Mouse (Mus musculus): ENCODE measurements at regions not wholly inside any gene's neighbourhood (a gene's known extent, or its start where the extent isn't known, plus 50 kb on each side); places are given as distances from the start of the nearest gene placed in this dataset.

DNA sequence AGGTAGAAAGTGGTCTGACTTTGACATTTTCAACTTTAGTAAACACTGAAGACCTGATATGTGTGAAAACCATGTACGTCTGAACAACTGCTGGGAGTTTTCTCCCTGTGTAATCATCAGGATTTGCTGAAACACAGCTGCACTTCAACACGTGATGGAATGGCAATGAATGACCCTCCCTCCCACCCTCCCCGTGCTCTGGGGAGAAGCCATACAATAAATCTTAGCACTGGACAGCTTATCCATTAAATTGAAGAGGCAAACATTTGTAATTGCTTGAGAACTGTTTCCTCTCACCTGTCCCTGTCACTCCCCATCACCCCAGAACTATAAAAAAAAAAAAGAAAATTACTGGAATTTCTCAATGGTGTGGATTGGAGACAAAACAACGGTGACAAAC lies 159.1 kb downstream of the Calcrl start:
- TF ChIP-seq CTCF (IDR thresholded peaks at IDR 0.05; ENCODE audit: borderline replicate concordance, extremely low read depth, insufficient read depth, insufficient read length) (no peak), POLR2A (IDR thresholded peaks at IDR 0.05; ENCODE audit: borderline replicate concordance, extremely low read depth, insufficient read depth, insufficient read length, poor library complexity, severe bottlenecking) (no peak)

All from brain, embryonic 14.5 days (tissue).